Comparison of ENCODE assay signal across 8 mouse cellular contexts in the genomic region with DNA sequence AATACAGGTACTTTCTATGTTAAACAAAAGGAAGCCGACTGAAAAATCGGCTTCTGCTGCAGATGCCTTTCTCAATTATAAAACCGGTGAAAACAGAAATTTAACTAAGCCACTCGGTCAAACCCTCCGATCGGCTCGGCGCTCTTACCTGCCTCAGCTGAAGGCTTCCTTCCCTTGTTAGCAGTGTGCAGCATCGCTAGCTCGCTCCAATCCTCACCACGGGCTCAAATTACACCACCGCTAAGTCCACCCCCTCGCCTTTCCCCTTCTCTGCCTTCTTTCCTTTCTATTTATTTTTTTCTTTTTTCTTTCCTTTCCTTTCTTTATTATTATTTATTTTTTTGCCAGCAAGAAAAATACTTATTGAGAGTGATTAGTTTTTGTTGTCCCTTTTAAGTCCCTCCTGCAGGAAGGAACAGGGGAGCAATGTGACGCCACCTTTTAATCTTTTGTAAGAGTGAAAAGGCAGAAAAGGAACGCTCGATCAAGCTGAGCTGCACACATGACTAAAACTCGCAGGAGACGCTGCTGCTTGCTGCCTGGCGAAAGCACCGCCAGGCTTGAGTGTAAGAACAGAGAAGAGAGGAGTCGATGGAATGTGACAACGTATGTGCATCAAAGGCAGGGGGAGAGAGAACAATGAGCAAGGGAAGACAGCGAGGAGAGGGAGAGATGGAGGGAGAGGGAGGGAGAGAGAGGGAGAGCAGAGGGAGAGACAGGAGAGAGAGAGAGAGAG.
DNase-seq lines count a peak whose midpoint lies in the region; ATAC-seq and TF ChIP-seq lines count a peak whose summit lies in the region.

No protein-coding gene starts in this region.

- intact Hi-C loops in left cerebral cortex, postnatal 25 days (cut with DNase I) = loop anchor here (5.0 to 10.0 kb wide), 4 partner anchors 223 to 633 kb away; partner anchors contain the start of gene Tenm2

- peak overlapping the region; percentile 54 for H3K4me2 ChIP-seq in embryonic facial prominence, embryonic 15.5 days (replicated peaks)
- H3K4me2 ChIP-seq in hindbrain, postnatal 0 days (ENCODE audit: low read depth, low read length) = peak overlapping the region; percentile 72
- peak overlapping the region; percentile 55 for H3K4me2 ChIP-seq in neural tube, embryonic 11.5 days (ENCODE audit: low read depth)

- no peaks in the 10 kb centered on the region for H3K36me3 ChIP-seq in embryonic facial prominence, embryonic 15.5 days
- no peaks in the 10 kb centered on the region for H3K36me3 ChIP-seq in hindbrain, postnatal 0 days (ENCODE audit: insufficient read depth, low read length)
- H3K36me3 ChIP-seq in neural tube, embryonic 11.5 days (ENCODE audit: control insufficient read depth, insufficient read depth, low read length) = no peaks in the 10 kb centered on the region

- ATAC-seq in embryonic facial prominence, embryonic 15.5 days (ENCODE audit: insufficient number of reproducible peaks, low FRiP score, low TSS enrichment, low read depth) = peak; percentile 84; the same call in 1 of the 2 replicates
- ATAC-seq in hindbrain, postnatal 0 days = peak; percentile 93
- peak; percentile 88 for ATAC-seq in neural tube, embryonic 11.5 days (ENCODE audit: insufficient read depth, low FRiP score, low TSS enrichment)
- no peak for ATAC-seq in granulocyte monocyte progenitor cell, adult 5-6 weeks (replicated peaks; ENCODE audit: poor library complexity, severe bottlenecking)

- DNase-seq in Muller cell, postnatal 12 days (ENCODE audit: inconsistent ontology term) = peak; percentile 80
- peak; percentile 88 for DNase-seq in hindbrain, postnatal 0 days (ENCODE audit: low spot score)
- DNase-seq in left cerebral cortex, postnatal 25 days (ENCODE audit: low spot score in 2 of 2) = peak; percentile 60 to 72
- peak; percentile 79 for DNase-seq in neural tube, embryonic 11.5 days (ENCODE audit: low spot score)
- DNase-seq in thymus, postnatal 4 days = no peak

- H3K27ac ChIP-seq in bone marrow macrophage, adult 2 months (ENCODE audit: insufficient read depth, low read depth, low read length) = no peak overlapping the region
- H3K27ac ChIP-seq in embryonic facial prominence, embryonic 15.5 days (replicated peaks) = peak overlapping the region; percentile 59
- peak overlapping the region; percentile 84 for H3K27ac ChIP-seq in hindbrain, postnatal 0 days
- peak overlapping the region; percentile 92 for H3K27ac ChIP-seq in neural tube, embryonic 11.5 days (ENCODE audit: low read depth, low read length)

- TF ChIP-seq POLR2A in bone marrow macrophage, adult 2 months (IDR thresholded peaks at IDR 0.05; ENCODE audit: borderline replicate concordance, low read depth, low read length) = no peak

- H3K4me1 ChIP-seq in bone marrow macrophage, adult 2 months (ENCODE audit: control insufficient read depth, insufficient read depth, low read length) = no peaks in the 10 kb centered on the region
- H3K4me1 ChIP-seq in embryonic facial prominence, embryonic 15.5 days = no peaks in the 10 kb centered on the region
- H3K4me1 ChIP-seq in hindbrain, postnatal 0 days (ENCODE audit: insufficient read depth, low read length) = no peaks in the 10 kb centered on the region
- H3K4me1 ChIP-seq in neural tube, embryonic 11.5 days (ENCODE audit: control insufficient read depth, insufficient read depth, low read length) = 0 out of 2 replicates have a peak, but pooled peaks cover 2% of the 10 kb centered on the region

- H3K9me3 ChIP-seq in embryonic facial prominence, embryonic 15.5 days (replicated peaks) = no peaks in the 10 kb centered on the region
- H3K9me3 ChIP-seq in hindbrain, postnatal 0 days (ENCODE audit: low read length) = no peaks in the 10 kb centered on the region
- no peaks in the 10 kb centered on the region for H3K9me3 ChIP-seq in neural tube, embryonic 11.5 days (ENCODE audit: control insufficient read depth, low read length)

- H3K27me3 ChIP-seq in embryonic facial prominence, embryonic 15.5 days = no peaks in the 10 kb centered on the region
- H3K27me3 ChIP-seq in hindbrain, postnatal 0 days (ENCODE audit: insufficient read depth, low read length) = no peaks in the 10 kb centered on the region
- H3K27me3 ChIP-seq in neural tube, embryonic 11.5 days (ENCODE audit: control insufficient read depth, insufficient read depth, low read length) = no peaks in the 10 kb centered on the region

- H3K4me3 ChIP-seq in bone marrow macrophage, adult 2 months (ENCODE audit: insufficient read depth, low read length) = peak overlapping the region; percentile 36
- H3K4me3 ChIP-seq in embryonic facial prominence, embryonic 15.5 days (replicated peaks) = peak overlapping the region; percentile 44
- peak overlapping the region; percentile 54 for H3K4me3 ChIP-seq in hindbrain, postnatal 0 days (ENCODE audit: low read length)
- H3K4me3 ChIP-seq in neural tube, embryonic 11.5 days (ENCODE audit: low read depth, low read length) = peak overlapping the region; percentile 33

- under 1% methylated on average over 23 of the region's 23 CpGs for WGBS in embryonic facial prominence, embryonic 15.5 days
- under 1% methylated on average over 23 of the region's 23 CpGs for WGBS in hindbrain, postnatal 0 days
- under 1% methylated on average over 23 of the region's 23 CpGs for WGBS in neural tube, embryonic 11.5 days

- no peak for TF ChIP-seq CTCF in bone marrow macrophage, adult 2 months (IDR thresholded peaks at IDR 0.05; ENCODE audit: low read depth, low read length)
- peak; percentile 35 for TF ChIP-seq CTCF in hindbrain, postnatal 0 days (IDR thresholded peaks at IDR 0.05; ENCODE audit: low read depth)

- H3K9ac ChIP-seq in embryonic facial prominence, embryonic 15.5 days = no peak overlapping the region
- peak overlapping the region; percentile 63 for H3K9ac ChIP-seq in hindbrain, postnatal 0 days (replicated peaks; ENCODE audit: low read length)
- H3K9ac ChIP-seq in neural tube, embryonic 11.5 days (ENCODE audit: low read length) = peak overlapping the region; percentile 52
